Mouse (Mus musculus): ENCODE results near the gene Ccdc171. TPM values are rescaled to one million over a fixed set of nuclear protein-coding genes. Genes with fewer than 3 reads are reported as not detected.

The Ccdc171 gene
- polyA plus RNA-seq, 1 experiment, result 0.62 TPM

- H3K4me3 ChIP-seq (replicated peaks), result peak overlapping the region; percentile 59
Measured at GRCm38 (mm10) chr4:83888459-83889054, 363.2 kb downstream of the Ccdc171 start.

GRCm38 (mm10) chr4:83902081-83902645 lies 376.8 kb downstream of the Ccdc171 start:
- H3K4me1 ChIP-seq, result no peaks in the 10 kb centered on the region
- no peaks in the 10 kb centered on the region for H3K9me3 ChIP-seq
- TF ChIP-seq GATA1 (IDR thresholded peaks at IDR 0.05; ENCODE audit: borderline replicate concordance, low read length), result no peak
- TF ChIP-seq FLI1 (IDR thresholded peaks at IDR 0.05; ENCODE audit: low read length), result no peak
- H3K36me3 ChIP-seq (replicated peaks; ENCODE audit: low read length), result no peaks in the 10 kb centered on the region
- H3K4me3 ChIP-seq (replicated peaks), result no peak overlapping the region
- peaks cover 4% of the 10 kb centered on the region for H3K27me3 ChIP-seq (replicated peaks)

More at GRCm38 (mm10) chr4:83888459-83889054, 363.2 kb downstream of the Ccdc171 start:
- TF ChIP-seq GATA1 (IDR thresholded peaks at IDR 0.05; ENCODE audit: borderline replicate concordance, low read length) (no peak), FLI1 (IDR thresholded peaks at IDR 0.05; ENCODE audit: low read length) (no peak)
- Histone ChIP-seq H3K9me3 (0 out of 2 replicates have a peak, but pooled peaks cover 7% of the 10 kb centered on the region), H3K27me3 (replicated peaks) (peaks cover 2% of the 10 kb centered on the region), H3K36me3 (replicated peaks; ENCODE audit: low read length) (no peaks in the 10 kb centered on the region), H3K4me1 (peaks cover 5% of the 10 kb centered on the region; the same call in 1 of the 2 replicates)

Other genes starting within 250 kb of the Ccdc171 start
- 2.4 TPM in 1 of 2 replicates, not detected in the other for gene Ttc39b, start 201.3 kb upstream of the Ccdc171 start, polyA plus RNA-seq (2012; ENCODE audit: insufficient read depth, low replicate concordance)
- gene Snapc3, start 107.8 kb upstream of the Ccdc171 start, polyA plus RNA-seq (2012; ENCODE audit: insufficient read depth, low replicate concordance), result 5.9 and 6.8 TPM in 2 replicates
- 18.4 and 25.6 TPM in 2 replicates for gene Psip1, start 39.1 kb upstream of the Ccdc171 start, polyA plus RNA-seq (2012; ENCODE audit: insufficient read depth, low replicate concordance)